In the genomic region with DNA sequence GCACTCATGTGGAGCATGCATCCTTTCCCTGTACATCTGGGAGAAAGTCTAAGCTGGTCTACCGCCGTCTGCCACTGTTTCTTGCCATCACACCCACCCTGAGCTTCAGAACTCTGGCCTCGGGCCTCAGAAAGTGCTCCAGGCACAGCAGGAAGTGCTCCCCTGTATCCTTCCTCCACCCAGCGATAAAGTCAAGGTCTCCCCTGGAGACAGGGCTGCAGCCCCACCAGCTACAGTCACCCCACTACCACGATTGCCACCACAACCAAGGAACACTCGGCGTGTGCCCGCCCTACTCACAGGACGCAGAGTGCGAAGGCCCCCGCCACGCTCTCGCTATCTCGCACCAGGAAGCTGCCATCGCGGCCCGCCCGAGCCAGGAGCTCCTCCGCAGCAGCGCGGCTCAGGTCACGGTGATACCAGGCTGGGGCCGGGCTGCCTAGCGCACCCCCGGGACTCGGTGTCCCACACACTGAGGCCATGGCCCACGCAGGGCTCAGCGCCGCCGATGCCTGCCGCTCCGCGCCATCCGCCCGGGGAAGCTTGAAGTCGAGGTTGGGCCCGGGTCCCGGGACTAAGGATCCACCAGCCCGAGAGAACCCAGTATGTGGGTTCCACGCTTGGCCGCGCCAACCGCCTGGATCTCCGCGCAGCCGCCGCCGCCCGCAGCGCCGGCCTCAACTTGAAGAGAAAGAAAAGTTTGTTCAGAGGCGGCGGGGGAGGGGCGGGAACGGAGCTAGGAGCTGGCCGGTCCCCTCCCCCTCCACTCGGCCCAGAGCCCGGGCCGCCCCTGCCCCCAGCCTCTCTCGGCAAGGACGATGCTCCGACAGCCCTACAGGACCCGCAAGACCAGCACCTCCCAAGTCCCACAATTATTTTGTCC, we compare ENCODE assay signal across 7 mouse cellular contexts. TPM values are rescaled to one million over a fixed set of nuclear protein-coding genes. Genes with fewer than 3 reads are reported as not detected.
DNase-seq lines count a peak whose midpoint lies in the region; ATAC-seq and TF ChIP-seq lines count a peak whose summit lies in the region.

No protein-coding gene starts in this region.

- peak; percentile 83 for DNase-seq in NIH3T3 (ENCODE audit: low read depth)
- DNase-seq in cerebellum, adult 9-11 months: peak; percentile 39
- peak; percentile 80 for DNase-seq in gastrocnemius, adult 2 months
- DNase-seq in limb, embryonic 11.5 days (ENCODE audit: low spot score): peak; percentile 84
- DNase-seq in midbrain, embryonic 10.5 days (ENCODE audit: low spot score): peak; percentile 86
- DNase-seq in right cerebral cortex, postnatal 4 days: peak; percentile 70

- under 1% methylated on average over 63 of the region's 63 CpGs for WGBS in limb, embryonic 11.5 days
- WGBS in midbrain, embryonic 10.5 days: under 1% methylated on average over 63 of the region's 63 CpGs

- intact Hi-C loops in gastrocnemius, adult 2 months (cut with DNase I): loop anchor here (2.0 to 5.0 kb wide), 3 partner anchors 136 to 174 kb away; a partner anchor contains a TSS

- ATAC-seq in inflammation-experienced regulatory T-cells, adult 6 months: peak; percentile 61
- ATAC-seq in limb, embryonic 11.5 days (ENCODE audit: insufficient number of reproducible peaks, low FRiP score, low TSS enrichment, low read depth): peak; percentile 63; the same call in 1 of the 2 replicates

- peak overlapping the region; percentile 95 for H3K4me3 ChIP-seq in gastrocnemius, adult 2 months
- H3K4me3 ChIP-seq in limb, embryonic 11.5 days (ENCODE audit: low read depth, low read length): peak overlapping the region; percentile 91
- peak overlapping the region; percentile 73 for H3K4me3 ChIP-seq in midbrain, embryonic 10.5 days

- H3K36me3 ChIP-seq in limb, embryonic 11.5 days (ENCODE audit: control insufficient read depth, insufficient read depth, low read length): peaks cover 8% of the 10 kb centered on the region
- H3K36me3 ChIP-seq in midbrain, embryonic 10.5 days: peaks cover 34% of the 10 kb centered on the region

- H3K9me3 ChIP-seq in limb, embryonic 11.5 days (ENCODE audit: control insufficient read depth, low read length): no peaks in the 10 kb centered on the region
- no peaks in the 10 kb centered on the region for H3K9me3 ChIP-seq in midbrain, embryonic 10.5 days (replicated peaks)

- H3K27me3 ChIP-seq in limb, embryonic 11.5 days (ENCODE audit: control insufficient read depth, insufficient read depth, low read length): no peaks in the 10 kb centered on the region
- no peaks in the 10 kb centered on the region for H3K27me3 ChIP-seq in midbrain, embryonic 10.5 days (ENCODE audit: low read depth, poor library complexity, severe bottlenecking)

- H3K4me2 ChIP-seq in limb, embryonic 11.5 days (ENCODE audit: low read depth, severe bottlenecking): peak overlapping the region; percentile 49

- TF ChIP-seq CTCF in gastrocnemius, adult 2 months (IDR thresholded peaks at IDR 0.05): no peak

- peak overlapping the region; percentile 95 for H3K27ac ChIP-seq in gastrocnemius, adult 2 months
- peak overlapping the region; percentile 93 for H3K27ac ChIP-seq in limb, embryonic 11.5 days (replicated peaks; ENCODE audit: low read depth, low read length)
- H3K27ac ChIP-seq in midbrain, embryonic 10.5 days (replicated peaks): peak overlapping the region; percentile 96

- peak overlapping the region; percentile 97 for H3K9ac ChIP-seq in limb, embryonic 11.5 days (ENCODE audit: low read length)

- H3K4me1 ChIP-seq in limb, embryonic 11.5 days (ENCODE audit: control insufficient read depth, insufficient read depth, low read length): peaks cover 11% of the 10 kb centered on the region
- H3K4me1 ChIP-seq in midbrain, embryonic 10.5 days: peaks cover 50% of the 10 kb centered on the region

RNA-seq across cellular contexts. Expression of a gene that starts 1.5 kb away (rescaled TPM):
- 10 to 100 TPM; 89.0 to 96.5 TPM for total RNA-seq in gastrocnemius, adult 2 months (2021)
- 1 to 10 TPM; 2.2 to 5.1 (median 4.0) TPM for polyA plus RNA-seq in inflammation-experienced regulatory T-cells, adult 6 months (2017; shearing (Covaris generic))
- polyA plus RNA-seq in limb, embryonic 11.5 days (2014; fragmentation: Nextera tagmentation; extraction: Ambion mirVana): 44.8 and 49.7 TPM in 2 replicates
- 36.2 and 38.1 TPM in 2 replicates for polyA plus RNA-seq in midbrain, embryonic 10.5 days (2016; fragmentation: Nextera tagmentation; extraction: Ambion mirVana)

RNA-seq across cellular contexts. Expression of a gene that starts 18.4 kb away (rescaled TPM):
- not detected for total RNA-seq in gastrocnemius, adult 2 months (2021)
- not detected for polyA plus RNA-seq in inflammation-experienced regulatory T-cells, adult 6 months (2017; shearing (Covaris generic))
- polyA plus RNA-seq in limb, embryonic 11.5 days (2014; fragmentation: Nextera tagmentation; extraction: Ambion mirVana): not detected in 2 replicates
- polyA plus RNA-seq in midbrain, embryonic 10.5 days (2016; fragmentation: Nextera tagmentation; extraction: Ambion mirVana): 0.83 and 2.0 TPM in 2 replicates

RNA-seq across cellular contexts. Expression of a gene that starts 20.5 kb away (rescaled TPM):
- 1 to 10 TPM in 1 of 2 experiments, under 1 TPM in 1; 0.77 to 4.3 TPM for total RNA-seq in gastrocnemius, adult 2 months (2021)
- not detected for polyA plus RNA-seq in inflammation-experienced regulatory T-cells, adult 6 months (2017; shearing (Covaris generic))
- 0.33 and 0.48 TPM in 2 replicates for polyA plus RNA-seq in limb, embryonic 11.5 days (2014; fragmentation: Nextera tagmentation; extraction: Ambion mirVana)
- 0.70 and 1.1 TPM in 2 replicates for polyA plus RNA-seq in midbrain, embryonic 10.5 days (2016; fragmentation: Nextera tagmentation; extraction: Ambion mirVana)

RNA-seq across cellular contexts. Expression of a gene that starts 27.0 kb away (rescaled TPM):
- total RNA-seq in gastrocnemius, adult 2 months (2021): 10 to 100 TPM; 17.3 to 26.6 TPM
- polyA plus RNA-seq in inflammation-experienced regulatory T-cells, adult 6 months (2017; shearing (Covaris generic)): 10 to 100 TPM; 43.6 to 59.7 (median 52.5) TPM
- polyA plus RNA-seq in limb, embryonic 11.5 days (2014; fragmentation: Nextera tagmentation; extraction: Ambion mirVana): 97.6 and 98.8 TPM in 2 replicates
- polyA plus RNA-seq in midbrain, embryonic 10.5 days (2016; fragmentation: Nextera tagmentation; extraction: Ambion mirVana): 110 and 123 TPM in 2 replicates

RNA-seq across cellular contexts. Expression of a gene that starts 34.1 kb away (rescaled TPM):
- total RNA-seq in gastrocnemius, adult 2 months (2021): 1 to 10 TPM; 2.4 to 2.8 TPM
- not detected for polyA plus RNA-seq in inflammation-experienced regulatory T-cells, adult 6 months (2017; shearing (Covaris generic))
- polyA plus RNA-seq in limb, embryonic 11.5 days (2014; fragmentation: Nextera tagmentation; extraction: Ambion mirVana): not detected in 2 replicates
- polyA plus RNA-seq in midbrain, embryonic 10.5 days (2016; fragmentation: Nextera tagmentation; extraction: Ambion mirVana): 17.9 and 19.5 TPM in 2 replicates

Comparison
In these comparisons a context has a peak if more than half of its experiments do, and no peak if none do; other contexts are left out.
1. Peak in every context shown above with its lines: DNase-seq, ATAC-seq, H3K4me3 ChIP-seq and H3K27ac ChIP-seq.